Mouse (Mus musculus) ES-E14 (cell line): Measurements from ENCODE around the gene Pclo. TPM values are rescaled to one million over a fixed set of nuclear protein-coding genes. Genes with fewer than 3 reads are reported as not detected.

Source experiments
- DNase-seq: peaks from one replicate; pipeline ENCODE4 v3.0.0-alpha.2; 2013; ENCODE audit warnings: low read depth, low spot score
- H3K27ac ChIP-seq: 2 replicates; pipeline ENCODE4 v1.5.1; 2012; ENCODE audit warnings: low read depth, mild to moderate bottlenecking, low read length, moderate library complexity, mixed read lengths; ENCODE audit not compliant: poor library complexity, insufficient read depth, severe bottlenecking
- H3K36me3 ChIP-seq: 2 replicates; pipeline ENCODE4 v1.6.1; 2012; ENCODE audit warnings: mild to moderate bottlenecking, low read length, moderate library complexity, mixed read lengths; ENCODE audit not compliant: control insufficient read depth, poor library complexity, insufficient read depth, severe bottlenecking
- H3K4me1 ChIP-seq, 2 experiments: fragments of 150-350 bp in 1 of 2; sonication (generic) in 1 of 2; 2 replicates each; pipeline ENCODE4 v1.6.1; 2012; ENCODE audit warnings: low read length in 2 of 2, mild to moderate bottlenecking in 1 of 2, mixed read lengths in 1 of 2; ENCODE audit not compliant: control insufficient read depth in 2 of 2, insufficient read depth in 2 of 2, poor library complexity in 1 of 2
- H3K4me3 ChIP-seq, 2 experiments: fragments of 150-350 bp in 1 of 2; sonication (generic) in 1 of 2; 2 replicates each; pipeline ENCODE4 v1.5.1; 2012; ENCODE audit warnings: low read length in 2 of 2, low read depth in 1 of 2, mild to moderate bottlenecking in 1 of 2, mixed read lengths in 1 of 2; ENCODE audit not compliant: insufficient read depth in 1 of 2, poor library complexity in 1 of 2, severe bottlenecking in 1 of 2
- H3K9ac ChIP-seq: 2 replicates; pipeline ENCODE4 v1.6.1; 2012; ENCODE audit warnings: low read depth, mild to moderate bottlenecking, low read length, mixed read lengths; ENCODE audit not compliant: poor library complexity, insufficient read depth, severe bottlenecking
- H3K9me3 ChIP-seq: fragments of 150-350 bp; sonication (generic); 2 replicates; pipeline ENCODE4 v1.6.1; 2012; ENCODE audit warnings: low read depth, mild to moderate bottlenecking, low read length; ENCODE audit not compliant: control insufficient read depth, insufficient read depth
- CHD2 ChIP-seq: IDR thresholded peaks from 2 replicates; pipeline ENCODE4 v1.6.1; 2014; ENCODE audit warnings: mild to moderate bottlenecking, low read depth, low read length, inconsistent platforms
- HCFC1 ChIP-seq: IDR thresholded peaks from 2 replicates; pipeline ENCODE4 v1.6.1; 2012; ENCODE audit warnings: low read length, inconsistent platforms, borderline replicate concordance; ENCODE audit not compliant: insufficient read depth
- MAFK ChIP-seq: IDR thresholded peaks from 2 replicates; pipeline ENCODE4 v1.6.1; 2014; ENCODE audit warnings: mild to moderate bottlenecking, low read depth, low read length, inconsistent platforms; ENCODE audit not compliant: insufficient read depth
- ZC3H11A ChIP-seq: IDR thresholded peaks from 2 replicates; pipeline ENCODE4 v1.6.1; 2012; ENCODE audit warnings: low read depth, mild to moderate bottlenecking, inconsistent platforms, low read length, borderline replicate concordance
- ZNF384 ChIP-seq: IDR thresholded peaks from 2 replicates; pipeline ENCODE4 v1.6.1; 2012; ENCODE audit warnings: low read depth, low read length, inconsistent platforms
- in situ Hi-C, 2 experiments: fragments of 600-800 bp; cut with MboI; formaldehyde crosslinking; loops; one replicate each; pipeline ENCODE4 v1.15.1; 2025; ENCODE audit warnings: low sequenced_read_pairs in 2 of 2, inconsistent platforms in 1 of 2; ENCODE audit not compliant: unreplicated experiment in 2 of 2
- total RNA-seq: library from RNA; depleted of rRNA; stranded (reverse); fragments of 300-350 nt; gene quantifications from 2 replicates; pipeline ENCODE4 v1.2.3, GENCODE M21; 2012

The Pclo gene
- total RNA-seq, 1 experiment = 0.27 TPM

GRCm38 (mm10) chr5:14728676-14729253 is 214.0 kb downstream of the Pclo start:
- no peak overlapping the region for H3K27ac ChIP-seq
- no peak for DNase-seq

GRCm38 (mm10) chr5:14750882-14751281 is 236.2 kb downstream of the Pclo start:
- DNase-seq = no peak
- Histone ChIP-seq H3K9me3 (no peaks in the 10 kb centered on the region), H3K27ac (no peak overlapping the region), H3K36me3 (no peaks in the 10 kb centered on the region), H3K9ac (no peak overlapping the region), H3K4me3 (no peak overlapping the region), H3K4me1 (no peaks in the 10 kb centered on the region)
- in situ Hi-C loops = no loop called here
- TF ChIP-seq MAFK (no peak), ZNF384 (no peak), HCFC1 (no peak), CHD2 (no peak), ZC3H11A (no peak)

More at GRCm38 (mm10) chr5:14728676-14729253, 214.0 kb downstream of the Pclo start:
- no peaks in the 10 kb centered on the region for H3K36me3 ChIP-seq
- in situ Hi-C loops = no loop called here
- no peak overlapping the region for H3K9ac ChIP-seq
- no peak for TF ChIP-seq ZC3H11A
- no peak for TF ChIP-seq HCFC1
- no peak for TF ChIP-seq ZNF384
- TF ChIP-seq MAFK = no peak
- no peak for TF ChIP-seq CHD2
- no peaks in the 10 kb centered on the region for H3K9me3 ChIP-seq
- no peak overlapping the region for H3K4me3 ChIP-seq
- H3K4me1 ChIP-seq = no peaks in the 10 kb centered on the region

DNA sequence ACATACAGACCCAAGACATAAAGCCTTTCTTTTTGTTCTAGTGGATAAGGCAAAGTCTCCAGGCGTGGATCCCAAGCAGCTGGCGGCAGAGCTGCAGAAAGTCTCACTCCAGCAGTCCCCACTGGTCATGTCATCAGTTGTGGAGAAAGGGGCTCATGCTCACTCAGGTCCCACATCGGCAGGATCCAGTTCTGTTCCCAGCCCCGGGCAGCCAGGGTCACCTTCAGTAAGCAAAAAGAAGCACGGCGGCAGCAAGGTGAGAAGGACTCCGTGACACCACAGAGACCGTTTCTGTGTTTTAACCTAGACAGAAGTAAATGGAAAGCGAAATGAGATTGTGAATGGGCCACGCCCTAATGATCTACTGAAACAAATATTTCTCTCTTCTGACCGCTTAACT is 252.0 kb downstream of the Pclo start:
- TF ChIP-seq ZNF384 (no peak), MAFK (no peak), CHD2 (no peak), HCFC1 (no peak), ZC3H11A (no peak)
- H3K4me3 ChIP-seq = no peak overlapping the region
- H3K4me1 ChIP-seq = no peaks in the 10 kb centered on the region
- no peak for DNase-seq
- in situ Hi-C loops = no loop called here
- no peaks in the 10 kb centered on the region for H3K36me3 ChIP-seq
- no peak overlapping the region for H3K27ac ChIP-seq
- no peaks in the 10 kb centered on the region for H3K9me3 ChIP-seq
- no peak overlapping the region for H3K9ac ChIP-seq

- no peak for DNase-seq
- no peak for TF ChIP-seq ZC3H11A
- no peak for TF ChIP-seq CHD2
- TF ChIP-seq ZNF384 = no peak
- H3K9me3 ChIP-seq = no peaks in the 10 kb centered on the region
- H3K9ac ChIP-seq = no peak overlapping the region
- H3K27ac ChIP-seq = no peak overlapping the region
- in situ Hi-C loops = no loop called here
- no peaks in the 10 kb centered on the region for H3K4me1 ChIP-seq
- no peak overlapping the region for H3K4me3 ChIP-seq
- H3K36me3 ChIP-seq = no peaks in the 10 kb centered on the region
These were observed 267.8 kb downstream of the Pclo start for GRCm38 (mm10) chr5:14782362-14783082.
